Comparison of ENCODE assay signal across 11 mouse cellular contexts in the genomic region with DNA sequence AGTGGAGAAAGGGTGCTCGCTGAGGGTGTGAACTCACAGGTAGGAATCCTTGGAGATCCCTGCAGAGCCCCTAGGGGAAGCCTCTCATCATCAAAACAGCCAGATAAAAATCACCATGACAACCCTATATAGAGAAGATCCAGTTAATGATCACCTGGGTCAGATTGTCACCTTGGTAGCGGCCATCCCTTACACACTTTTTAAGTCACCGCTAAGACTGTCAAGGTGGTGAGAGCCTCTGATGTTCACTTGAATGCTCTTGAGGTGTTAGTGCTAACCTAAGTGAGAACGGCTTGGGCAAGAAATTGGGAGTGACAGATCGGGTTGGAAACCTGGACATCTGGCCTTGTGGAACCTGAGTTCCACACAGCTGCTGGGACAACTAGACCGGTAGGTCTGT. TPM values are rescaled to one million over a fixed set of nuclear protein-coding genes. Genes with fewer than 3 reads are reported as not detected.
DNase-seq lines count a peak whose midpoint lies in the region; ATAC-seq and TF ChIP-seq lines count a peak whose summit lies in the region.
"Had no signal": no experiment of that assay in that cellular context is flagged by ENCODE, and none has a peak within 500 bp of the region (broad histone marks: within the 10 kb centered on the region; RNA-seq: fewer than 3 reads in every experiment).

A gene (plus strand): TSS at position 301 of the 400 bp plus-strand sequence.

- 51% methylated on average over 6 of the region's 6 CpGs for WGBS in heart, embryonic 11.5 days (ENCODE audit: insufficient replicate concordance)
- 73% methylated on average over 6 of the region's 6 CpGs for WGBS in hindbrain, embryonic 11.5 days
- 45% methylated on average over 6 of the region's 6 CpGs for WGBS in liver, embryonic 15.5 days (ENCODE audit: insufficient replicate concordance)

- H3K4me3 ChIP-seq in heart, embryonic 11.5 days (ENCODE audit: low read depth, low read length), result peak within 1 kb of the TSS; percentile 42
- H3K4me3 ChIP-seq in E14TG2a.4 (replicated peaks; ENCODE audit: low read length), result peak within 1 kb of the TSS; percentile 80
- H3K4me3 ChIP-seq in hindbrain, embryonic 11.5 days (ENCODE audit: low read depth, low read length), result no peak within 1 kb of the TSS
- peak within 1 kb of the TSS; percentile 33 for H3K4me3 ChIP-seq in liver, embryonic 15.5 days (replicated peaks)
- H3K4me3 ChIP-seq: megakaryocyte, embryonic 14.5 days had no signal

- intact Hi-C loops in left cerebral cortex, postnatal 36 days (cut with DNase I), result no loop called here

- TF ChIP-seq CTCF in E14TG2a.4 (conservative IDR thresholded peaks at IDR 0.05; ENCODE audit: low read length), result no peak

- H3K27me3 ChIP-seq in heart, embryonic 11.5 days (ENCODE audit: control insufficient read depth, insufficient read depth, low read length), result peaks cover 36% of the 10 kb centered on the region
- peaks cover 47% of the 10 kb centered on the region for H3K27me3 ChIP-seq in E14TG2a.4 (ENCODE audit: insufficient read depth, low read length)
- H3K27me3 ChIP-seq in hindbrain, embryonic 11.5 days (ENCODE audit: control insufficient read depth, insufficient read depth, low read length), result peaks cover 10% of the 10 kb centered on the region; the same call in 1 of the 2 replicates
- peaks cover 28% of the 10 kb centered on the region for H3K27me3 ChIP-seq in liver, embryonic 15.5 days

- H3K9ac ChIP-seq in heart, embryonic 11.5 days (ENCODE audit: low read depth, low read length), result peak within 1 kb of the TSS; percentile 67
- no peak within 1 kb of the TSS for H3K9ac ChIP-seq in hindbrain, embryonic 11.5 days (ENCODE audit: low read depth, low read length)
- H3K9ac ChIP-seq in liver, embryonic 15.5 days, result no peak within 1 kb of the TSS

- H3K4me2 ChIP-seq in heart, embryonic 11.5 days, result peak within 1 kb of the TSS; percentile 75
- H3K4me2 ChIP-seq in hindbrain, embryonic 11.5 days (replicated peaks; ENCODE audit: low read depth, low read length), result peak within 1 kb of the TSS; percentile 42
- peak within 1 kb of the TSS; percentile 55 for H3K4me2 ChIP-seq in liver, embryonic 15.5 days

- peaks cover 4% of the 10 kb centered on the region; the same call in 1 of the 2 replicates for H3K4me1 ChIP-seq in heart, embryonic 11.5 days (ENCODE audit: control insufficient read depth, insufficient read depth, low read length)
- peaks cover 12% of the 10 kb centered on the region; the same call in 1 of the 2 replicates for H3K4me1 ChIP-seq in E14TG2a.4 (replicated peaks; ENCODE audit: low read depth, low read length)
- no peaks in the 10 kb centered on the region for H3K4me1 ChIP-seq in hindbrain, embryonic 11.5 days (replicated peaks; ENCODE audit: control insufficient read depth, insufficient read depth, low read length)
- no peaks in the 10 kb centered on the region; the same call in 1 of the 2 replicates for H3K4me1 ChIP-seq in liver, embryonic 15.5 days (replicated peaks)
- H3K4me1 ChIP-seq: megakaryocyte, embryonic 14.5 days had no signal

- H3K36me3 ChIP-seq in heart, embryonic 11.5 days (ENCODE audit: control insufficient read depth, insufficient read depth, low read length), result no peaks in the 10 kb centered on the region
- H3K36me3 ChIP-seq in E14TG2a.4 (ENCODE audit: insufficient read depth, low read length), result no peaks in the 10 kb centered on the region
- H3K36me3 ChIP-seq in hindbrain, embryonic 11.5 days (ENCODE audit: control insufficient read depth, insufficient read depth, low read length), result no peaks in the 10 kb centered on the region
- no peaks in the 10 kb centered on the region for H3K36me3 ChIP-seq in liver, embryonic 15.5 days (replicated peaks)

- ATAC-seq in heart, embryonic 11.5 days (replicated peaks; ENCODE audit: insufficient number of reproducible peaks, low FRiP score, low TSS enrichment), result no peak
- ATAC-seq in hindbrain, embryonic 11.5 days (ENCODE audit: low FRiP score), result no peak
- no peak for ATAC-seq in liver, embryonic 15.5 days (ENCODE audit: insufficient read depth)

- no peak within 1 kb of the TSS for H3K27ac ChIP-seq in heart, embryonic 11.5 days (ENCODE audit: low read depth, low read length)
- H3K27ac ChIP-seq in hindbrain, embryonic 11.5 days (ENCODE audit: low read depth, low read length), result no peak within 1 kb of the TSS
- no peak within 1 kb of the TSS for H3K27ac ChIP-seq in liver, embryonic 15.5 days (replicated peaks)

- DNase-seq in heart, adult 18-20 months, result no peak
- no peak for DNase-seq in hindbrain, embryonic 11.5 days (ENCODE audit: low spot score)
- DNase-seq in left cerebral cortex, adult 9 months (ENCODE audit: low spot score in 2 of 2), result no peak
- no peak for DNase-seq in adrenal gland, adult 8-10 months
- no peak for DNase-seq in left cerebral cortex, postnatal 36 days (ENCODE audit: low spot score in 2 of 2)

- no peaks in the 10 kb centered on the region for H3K9me3 ChIP-seq in heart, embryonic 11.5 days (replicated peaks; ENCODE audit: control insufficient read depth, low read length)
- no peaks in the 10 kb centered on the region for H3K9me3 ChIP-seq in E14TG2a.4 (ENCODE audit: low read length)
- no peaks in the 10 kb centered on the region for H3K9me3 ChIP-seq in hindbrain, embryonic 11.5 days (ENCODE audit: control insufficient read depth, low read length)
- H3K9me3 ChIP-seq in liver, embryonic 15.5 days (replicated peaks), result no peaks in the 10 kb centered on the region

RNA-seq across cellular contexts. Expression of the gene that starts here (rescaled TPM):
- polyA plus RNA-seq in heart, embryonic 11.5 days (2014; fragmentation: Nextera tagmentation; extraction: Ambion mirVana), result 0.16 TPM in 1 of 2 replicates, not detected in the other
- total RNA-seq in heart, adult 18-20 months (2021), result under 1 TPM; 0.35 to 0.67 TPM
- polyA plus RNA-seq in hindbrain, embryonic 11.5 days (2014; fragmentation: Nextera tagmentation; extraction: Ambion mirVana), result 0.32 TPM in 1 of 2 replicates, not detected in the other
- 0.43 and 0.44 TPM in 2 replicates for polyA plus RNA-seq in liver, embryonic 15.5 days (2015; fragmentation: Nextera tagmentation; extraction: Ambion mirVana)
- total RNA-seq in adrenal gland, adult 8-10 months (2022), result under 1 TPM; 0.15 to 0.38 (median 0.30) TPM
- total RNA-seq in left cerebral cortex, postnatal 36 days (2021), result under 1 TPM; 0.27 to 0.42 TPM
- total RNA-seq: common myeloid progenitor, adult 5-6 weeks; hematopoietic stem cell, adult 5-6 weeks had no signal
